Mouse (Mus musculus): Measurements from ENCODE around the gene Ophn1. TPM values are rescaled to one million over a fixed set of nuclear protein-coding genes. Genes with fewer than 3 reads are reported as not detected.

Ophn1 gene
- polyA plus RNA-seq, 1 experiment from 2014 or later, result 23.6 TPM

- ATAC-seq (ENCODE audit: low FRiP score, low read depth), result no peak
- Histone ChIP-seq H3K9ac (no peak overlapping the region), H3K27me3 (no peaks in the 10 kb centered on the region), H3K4me2 (replicated peaks) (no peak overlapping the region), H3K27ac (no peak overlapping the region), H3K9me3 (no peaks in the 10 kb centered on the region), H3K4me3 (no peak overlapping the region), H3K4me1 (no peaks in the 10 kb centered on the region), H3K36me3 (no peaks in the 10 kb centered on the region)
- WGBS, result 5% methylated on average over 2 of the region's 2 CpGs
Measured at GRCm38 (mm10) chrX:98618865-98619264, 272.0 kb downstream of the Ophn1 start.

- Histone ChIP-seq H3K9ac (no peak overlapping the region), H3K4me1 (no peaks in the 10 kb centered on the region), H3K27ac (no peak overlapping the region), H3K4me2 (replicated peaks) (no peak overlapping the region), H3K27me3 (no peaks in the 10 kb centered on the region), H3K36me3 (no peaks in the 10 kb centered on the region), H3K9me3 (no peaks in the 10 kb centered on the region), H3K4me3 (no peak overlapping the region)
- WGBS, result 69% methylated on average over 4 of the region's 4 CpGs
- ATAC-seq (ENCODE audit: low FRiP score, low read depth), result no peak
Measured at GRCm38 (mm10) chrX:98617426-98617825, 273.4 kb downstream of the Ophn1 start.

GRCm38 (mm10) chrX:98574201-98574600, 316.6 kb downstream of the Ophn1 start:
- Histone ChIP-seq H3K4me2 (replicated peaks) (no peak overlapping the region), H3K4me1 (no peaks in the 10 kb centered on the region), H3K4me3 (no peak overlapping the region), H3K9me3 (no peaks in the 10 kb centered on the region), H3K27me3 (no peaks in the 10 kb centered on the region; the same call in 1 of the 2 replicates), H3K36me3 (no peaks in the 10 kb centered on the region), H3K9ac (no peak overlapping the region), H3K27ac (no peak overlapping the region)
- ATAC-seq (ENCODE audit: low FRiP score, low read depth), result no peak

- no peaks in the 10 kb centered on the region for H3K36me3 ChIP-seq
- H3K4me2 ChIP-seq (replicated peaks), result no peak overlapping the region
- H3K9ac ChIP-seq, result no peak overlapping the region
- no peak overlapping the region for H3K27ac ChIP-seq
- no peaks in the 10 kb centered on the region for H3K9me3 ChIP-seq
- no peak for ATAC-seq (ENCODE audit: low FRiP score, low read depth)
- WGBS, result 65% methylated on average over 1 of the region's 1 CpGs
- no peaks in the 10 kb centered on the region for H3K4me1 ChIP-seq
- H3K27me3 ChIP-seq, result no peaks in the 10 kb centered on the region
- H3K4me3 ChIP-seq, result no peak overlapping the region
Measured at GRCm38 (mm10) chrX:98546458-98546857, 344.4 kb downstream of the Ophn1 start.

GRCm38 (mm10) chrX:98515329-98515728, 375.5 kb downstream of the Ophn1 start:
- no peak overlapping the region for H3K4me2 ChIP-seq (replicated peaks)

GRCm38 (mm10) chrX:98514359-98514904, 376.4 kb downstream of the Ophn1 start:
- H3K4me3 ChIP-seq, result no peak overlapping the region
- 53% methylated on average over 3 of the region's 3 CpGs for WGBS

More at GRCm38 (mm10) chrX:98515329-98515728, 375.5 kb downstream of the Ophn1 start:
- no peaks in the 10 kb centered on the region for H3K9me3 ChIP-seq
- ATAC-seq (ENCODE audit: low FRiP score, low read depth), result no peak
- H3K4me3 ChIP-seq, result no peak overlapping the region
- 84% methylated on average over 2 of the region's 2 CpGs for WGBS
- H3K9ac ChIP-seq, result no peak overlapping the region
- no peaks in the 10 kb centered on the region for H3K36me3 ChIP-seq
- peaks cover 7% of the 10 kb centered on the region; the same call in 1 of the 2 replicates for H3K27me3 ChIP-seq
- no peaks in the 10 kb centered on the region for H3K4me1 ChIP-seq
- no peak overlapping the region for H3K27ac ChIP-seq

More at GRCm38 (mm10) chrX:98514359-98514904, 376.4 kb downstream of the Ophn1 start:
- Histone ChIP-seq H3K36me3 (no peaks in the 10 kb centered on the region), H3K27ac (no peak overlapping the region), H3K9me3 (no peaks in the 10 kb centered on the region), H3K4me2 (replicated peaks) (no peak overlapping the region), H3K27me3 (peaks cover 7% of the 10 kb centered on the region; the same call in 1 of the 2 replicates), H3K9ac (no peak overlapping the region), H3K4me1 (no peaks in the 10 kb centered on the region)
- ATAC-seq (ENCODE audit: low FRiP score, low read depth), result no peak

Small RNAs within 50 kb of the gene (microRNA-seq; reads per million reads assigned to microRNA genes)
- not detected for gene Gm27554

Other genes with a start within 250 kb of the Ophn1 start
- gene Yipf6, start 45.3 kb upstream of the Ophn1 start, polyA plus RNA-seq (2015; fragmentation: Nextera tagmentation; extraction: Ambion mirVana), result 16.9 and 17.7 TPM in 2 replicates
- gene Stard8, start 112.2 kb upstream of the Ophn1 start, polyA plus RNA-seq (2015; fragmentation: Nextera tagmentation; extraction: Ambion mirVana), result 6.9 and 7.1 TPM in 2 replicates
- gene Efnb1, start 245.1 kb upstream of the Ophn1 start, polyA plus RNA-seq (2015; fragmentation: Nextera tagmentation; extraction: Ambion mirVana), result 45.2 and 46.4 TPM in 2 replicates

All from limb, embryonic 13.5 days (tissue).